Mouse (Mus musculus) limb, embryonic 13.5 days (tissue): ENCODE data around the gene Slc25a5. TPM values are rescaled to one million over a fixed set of nuclear protein-coding genes. Genes with fewer than 3 reads are reported as not detected.

Source experiments
- ATAC-seq: fragments of 200-750 bp; cut with Nextera tagmentation; 2 replicates; pipeline ENCODE4 v1.8.0; 2017; ENCODE audit warnings: low read depth, moderate number of reproducible peaks, moderate TSS enrichment; ENCODE audit not compliant: low FRiP score
- H3K27ac ChIP-seq: fragments of 300-500 bp; sonication (generic); 2 replicates; pipeline ENCODE4 v1.5.1; 2015; ENCODE audit warnings: inconsistent platforms, mild to moderate bottlenecking, moderate library complexity
- H3K27me3 ChIP-seq: fragments of 300-500 bp; sonication (generic); 2 replicates; pipeline ENCODE4 v1.6.1; 2015; ENCODE audit warnings: mild to moderate bottlenecking, inconsistent platforms
- H3K36me3 ChIP-seq: fragments of 300-500 bp; sonication (generic); 2 replicates; pipeline ENCODE4 v1.6.1; 2015; ENCODE audit warnings: inconsistent platforms, mild to moderate bottlenecking, moderate library complexity
- H3K4me1 ChIP-seq: fragments of 300-500 bp; sonication (generic); 2 replicates; pipeline ENCODE4 v1.6.1; 2015; ENCODE audit warnings: inconsistent platforms
- H3K4me2 ChIP-seq: fragments of 300-500 bp; sonication (generic); replicated peaks from 2 replicates; pipeline ENCODE4 v1.6.1; 2015; ENCODE audit warnings: inconsistent platforms, mild to moderate bottlenecking, moderate library complexity
- H3K4me3 ChIP-seq: fragments of 300-500 bp; sonication (generic); 2 replicates; pipeline ENCODE4 v1.5.1; 2015; ENCODE audit warnings: moderate library complexity, mild to moderate bottlenecking, inconsistent platforms
- H3K9ac ChIP-seq: fragments of 300-500 bp; sonication (generic); 2 replicates; pipeline ENCODE4 v1.6.1; 2015; ENCODE audit warnings: mild to moderate bottlenecking, inconsistent platforms
- H3K9me3 ChIP-seq: fragments of 300-500 bp; sonication (generic); 2 replicates; pipeline ENCODE4 v1.6.1; 2016; ENCODE audit warnings: inconsistent platforms
- WGBS: fragments of 180-500 bp; shearing (Covaris S2); methylation state at CpG from one replicate; pipeline ENCODE4 v1.1.7; 2015; 5-methylcytosine and 5-hydroxymethylcytosine counted together
- polyA plus RNA-seq: library from polyadenylated mRNA; unstranded; fragments of >200 nt; fragmentation: Nextera tagmentation; extraction: Ambion mirVana; gene quantifications from 2 replicates; pipeline ENCODE4 v1.2.1, GENCODE M21; 2015

The Slc25a5 gene
- polyA plus RNA-seq, 1 experiment from 2014 or later: 445 TPM

DNA sequence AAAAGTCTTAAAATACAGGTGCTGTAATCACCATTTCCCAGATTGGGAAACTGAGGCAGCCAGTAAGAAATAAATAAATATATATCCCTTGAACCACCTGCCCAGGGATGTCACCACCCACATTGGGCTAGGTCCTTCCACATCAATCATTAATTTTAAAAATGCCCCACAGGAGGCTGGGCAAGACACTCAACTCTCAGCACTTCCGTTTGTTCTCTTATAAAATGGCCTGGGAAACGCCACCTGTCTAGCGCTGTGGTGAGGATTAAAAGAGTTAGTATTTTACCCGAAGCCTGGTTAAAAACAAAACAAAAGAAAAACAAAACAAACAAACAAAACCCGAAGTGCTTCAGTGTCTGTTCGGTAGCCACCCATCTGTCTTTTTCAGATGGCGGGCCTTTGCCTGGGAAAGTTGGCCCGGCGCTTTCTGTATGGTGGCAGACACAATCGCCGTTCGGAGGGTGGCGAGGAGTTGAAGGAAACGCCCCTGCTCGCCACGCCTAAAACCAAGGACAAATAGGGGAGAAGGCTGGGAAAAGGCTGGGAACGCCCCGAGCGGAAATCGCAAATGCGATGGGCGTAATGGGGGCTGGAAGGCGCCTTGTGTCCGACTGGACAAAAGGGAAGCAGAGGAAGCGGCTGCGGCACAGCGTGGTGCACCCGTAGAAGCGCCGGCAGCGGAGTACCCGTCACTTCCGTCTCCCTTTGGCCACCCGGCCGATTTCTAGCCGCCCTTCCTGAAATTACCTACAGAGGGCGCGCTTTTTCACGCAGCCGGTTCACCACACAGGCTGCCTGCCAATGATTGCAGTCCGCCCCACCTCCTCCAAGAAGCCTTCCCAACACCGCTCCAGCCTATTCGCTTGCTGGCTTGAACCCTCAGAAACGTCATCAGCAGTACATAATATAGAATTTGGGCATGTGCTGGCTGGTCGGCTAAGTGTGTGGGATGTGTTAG, 12.2 kb downstream of the Slc25a5 start:
- WGBS: 19% methylated on average over 45 of the region's 45 CpGs
- Histone ChIP-seq H3K9me3 (no peaks in the 10 kb centered on the region), H3K4me1 (no peaks in the 10 kb centered on the region), H3K4me3 (peak overlapping the region; percentile 43), H3K9ac (0 out of 2 replicates have a peak overlapping the region, but pooled peaks have one; percentile 35), H3K27ac (peak overlapping the region; percentile 48; the same call in 1 of the 2 replicates), H3K4me2 (peak overlapping the region; percentile 58), H3K27me3 (no peaks in the 10 kb centered on the region), H3K36me3 (no peaks in the 10 kb centered on the region)
- peak; percentile 89 for ATAC-seq

DNA sequence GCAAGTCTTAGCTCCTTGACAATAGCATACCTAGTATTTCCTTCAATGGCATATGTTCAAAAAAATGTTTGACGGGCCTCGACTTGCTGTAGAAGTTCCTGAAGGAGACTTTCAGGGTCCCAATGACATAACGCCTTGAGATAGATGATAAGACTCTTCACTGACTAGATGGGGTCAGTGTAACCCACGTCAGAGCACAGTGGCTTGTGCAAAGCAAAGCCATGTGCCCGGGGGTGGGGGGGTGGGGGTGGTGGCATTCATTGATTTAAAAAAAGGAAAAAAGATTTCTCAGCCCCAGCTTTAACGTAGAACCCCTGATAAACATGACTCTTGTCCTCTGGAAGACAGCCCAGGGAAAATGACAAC, 12.8 kb downstream of the Slc25a5 start:
- Histone ChIP-seq H3K4me2 (peak overlapping the region; percentile 58), H3K9me3 (no peaks in the 10 kb centered on the region), H3K27me3 (no peaks in the 10 kb centered on the region), H3K4me1 (no peaks in the 10 kb centered on the region), H3K4me3 (peak overlapping the region; percentile 43), H3K27ac (peak overlapping the region; percentile 48; the same call in 1 of the 2 replicates), H3K9ac (no peak overlapping the region), H3K36me3 (no peaks in the 10 kb centered on the region)
- no peak for ATAC-seq
- 65% methylated on average over 6 of the region's 6 CpGs for WGBS

DNA sequence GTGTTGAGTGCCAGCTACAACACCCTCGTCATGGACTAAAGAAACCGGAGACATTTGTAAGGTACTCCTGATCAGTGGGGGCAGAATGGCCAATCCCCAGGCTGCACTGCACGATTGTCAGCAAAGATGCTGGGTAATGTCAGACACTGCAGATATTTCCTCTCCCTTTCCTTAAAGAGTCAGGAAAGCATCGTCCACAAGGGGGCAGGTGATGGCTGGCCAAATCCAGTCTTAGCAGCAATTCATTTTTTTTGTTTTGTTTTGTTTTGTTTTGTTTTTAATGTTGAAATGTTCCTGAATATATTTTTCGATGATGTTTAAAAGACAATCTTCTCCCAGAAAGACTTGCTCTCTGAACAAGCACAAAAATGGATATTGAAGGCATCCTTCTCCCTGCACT, 15.9 kb downstream of the Slc25a5 start:
- Histone ChIP-seq H3K4me2 (no peak overlapping the region), H3K4me1 (0 out of 2 replicates have a peak, but pooled peaks cover 3% of the 10 kb centered on the region), H3K36me3 (no peaks in the 10 kb centered on the region), H3K4me3 (no peak overlapping the region), H3K9me3 (no peaks in the 10 kb centered on the region), H3K27ac (no peak overlapping the region), H3K9ac (no peak overlapping the region), H3K27me3 (no peaks in the 10 kb centered on the region)
- 48% methylated on average over 5 of the region's 5 CpGs for WGBS
- no peak for ATAC-seq

DNA sequence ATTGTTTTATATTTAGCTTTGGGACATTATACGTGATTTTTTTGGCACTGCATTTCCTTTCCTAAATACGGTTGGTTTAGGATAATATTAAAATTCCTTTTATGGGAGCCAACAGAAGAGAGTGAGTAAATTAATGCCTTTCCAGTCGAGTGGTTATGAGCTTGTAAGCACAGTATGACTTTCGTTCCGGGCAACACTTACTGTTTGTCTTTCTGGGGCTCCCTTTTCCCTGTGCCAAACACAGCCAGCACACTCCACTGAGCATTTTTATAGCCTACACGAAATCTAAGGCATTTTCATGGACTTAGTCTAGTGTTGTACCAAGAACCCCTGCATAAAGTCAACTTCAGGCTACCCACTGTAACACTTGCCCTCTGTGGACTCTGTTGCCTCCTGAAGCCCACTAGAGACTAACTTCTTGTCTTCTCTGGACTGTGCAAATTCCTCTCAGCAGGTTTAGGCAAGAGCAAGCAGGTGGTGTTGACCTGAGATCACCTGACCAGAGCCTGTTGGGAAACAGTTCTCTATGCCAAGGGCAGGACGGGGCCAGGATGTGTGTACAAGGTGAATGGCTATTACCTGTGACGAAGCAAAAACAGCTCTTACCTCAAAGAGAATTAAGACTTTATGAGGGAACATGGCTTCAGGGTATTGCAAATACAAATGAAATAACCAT, 18.8 kb downstream of the Slc25a5 start:
- H3K9me3 ChIP-seq: no peaks in the 10 kb centered on the region
- H3K36me3 ChIP-seq: no peaks in the 10 kb centered on the region
- WGBS: 59% methylated on average over 8 of the region's 8 CpGs
- no peak overlapping the region for H3K4me2 ChIP-seq
- H3K27ac ChIP-seq: no peak overlapping the region
- H3K27me3 ChIP-seq: no peaks in the 10 kb centered on the region
- H3K9ac ChIP-seq: no peak overlapping the region
- ATAC-seq: no peak
- H3K4me3 ChIP-seq: no peak overlapping the region
- 0 out of 2 replicates have a peak, but pooled peaks cover 3% of the 10 kb centered on the region for H3K4me1 ChIP-seq

DNA sequence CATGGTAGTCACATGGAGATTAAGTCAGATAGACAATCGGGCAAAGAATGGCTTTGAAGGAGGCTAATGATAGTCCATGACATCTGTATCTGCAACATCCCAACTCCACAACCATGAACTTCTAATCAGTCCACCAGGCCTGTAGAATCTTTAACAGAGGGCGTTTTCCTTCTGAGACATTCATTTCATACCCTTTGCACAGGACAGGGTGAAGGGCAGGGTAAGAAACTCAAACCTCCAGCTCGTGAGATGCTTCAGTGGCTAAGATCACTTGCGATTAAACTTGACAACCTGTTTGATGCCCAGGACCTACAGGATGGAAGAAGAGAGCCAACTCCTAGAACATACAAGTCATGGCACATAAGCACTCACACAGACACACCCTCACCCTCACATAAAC, 19.6 kb downstream of the Slc25a5 start:
- Histone ChIP-seq H3K9ac (no peak overlapping the region), H3K27me3 (no peaks in the 10 kb centered on the region), H3K27ac (no peak overlapping the region), H3K4me2 (no peak overlapping the region), H3K4me3 (no peak overlapping the region), H3K4me1 (0 out of 2 replicates have a peak, but pooled peaks cover 3% of the 10 kb centered on the region), H3K36me3 (no peaks in the 10 kb centered on the region), H3K9me3 (no peaks in the 10 kb centered on the region)
- ATAC-seq: no peak
- WGBS: 83% methylated on average over 4 of the region's 4 CpGs

DNA sequence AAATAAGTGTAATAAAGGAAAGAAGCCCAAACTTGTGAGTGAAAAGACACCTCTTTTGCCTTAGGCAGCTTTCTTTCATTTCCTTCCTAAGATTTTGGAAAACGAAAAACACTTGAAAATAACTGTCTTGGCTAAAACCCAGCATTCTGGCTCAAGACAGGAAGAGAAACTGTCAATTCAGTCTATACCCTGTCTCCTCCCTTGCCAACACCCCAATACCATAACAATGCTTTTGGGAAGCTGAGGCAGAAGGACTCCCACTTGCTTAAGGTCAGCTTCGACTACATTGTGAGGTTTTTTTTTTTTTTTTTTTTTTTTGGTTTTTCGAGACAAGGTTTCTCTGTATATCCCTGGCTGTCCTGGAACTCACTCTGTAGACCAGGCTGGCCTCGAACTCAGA, 20.0 kb downstream of the Slc25a5 start:
- Histone ChIP-seq H3K27ac (no peak overlapping the region), H3K36me3 (no peaks in the 10 kb centered on the region), H3K9me3 (no peaks in the 10 kb centered on the region), H3K9ac (no peak overlapping the region), H3K27me3 (no peaks in the 10 kb centered on the region), H3K4me2 (no peak overlapping the region), H3K4me3 (no peak overlapping the region), H3K4me1 (0 out of 2 replicates have a peak, but pooled peaks cover 3% of the 10 kb centered on the region)
- WGBS: 77% methylated on average over 4 of the region's 4 CpGs
- ATAC-seq: no peak

DNA sequence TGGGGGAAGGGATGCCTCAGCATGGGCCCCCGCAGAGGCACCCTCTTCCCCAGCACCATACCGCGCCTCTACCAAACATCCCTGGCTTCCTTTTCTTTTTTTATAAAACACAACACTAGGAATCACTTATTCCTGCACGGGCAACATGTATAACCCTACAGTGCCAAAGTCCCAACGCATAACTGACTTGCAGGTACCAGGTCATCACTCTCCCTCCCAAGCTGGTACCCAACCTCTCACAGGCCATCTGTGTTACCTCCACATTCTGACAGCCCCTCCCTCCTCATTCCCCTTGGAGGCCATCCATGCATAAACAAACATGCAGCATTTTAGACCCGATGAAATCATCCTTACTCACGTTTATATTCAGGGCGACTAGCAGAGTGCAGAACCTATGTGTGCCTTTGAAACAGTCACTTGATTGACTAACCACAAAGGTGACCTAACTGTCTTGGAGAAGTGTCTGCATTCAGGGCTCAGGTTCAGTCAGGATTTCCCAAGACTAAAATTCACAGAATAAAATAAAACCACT, 21.0 kb downstream of the Slc25a5 start:
- Histone ChIP-seq H3K9me3 (no peaks in the 10 kb centered on the region), H3K4me1 (0 out of 2 replicates have a peak, but pooled peaks cover 3% of the 10 kb centered on the region), H3K27me3 (no peaks in the 10 kb centered on the region), H3K27ac (no peak overlapping the region), H3K4me3 (no peak overlapping the region), H3K9ac (no peak overlapping the region), H3K36me3 (no peaks in the 10 kb centered on the region), H3K4me2 (peak overlapping the region; percentile 53)
- WGBS: 28% methylated on average over 8 of the region's 8 CpGs
- ATAC-seq: no peak

DNA sequence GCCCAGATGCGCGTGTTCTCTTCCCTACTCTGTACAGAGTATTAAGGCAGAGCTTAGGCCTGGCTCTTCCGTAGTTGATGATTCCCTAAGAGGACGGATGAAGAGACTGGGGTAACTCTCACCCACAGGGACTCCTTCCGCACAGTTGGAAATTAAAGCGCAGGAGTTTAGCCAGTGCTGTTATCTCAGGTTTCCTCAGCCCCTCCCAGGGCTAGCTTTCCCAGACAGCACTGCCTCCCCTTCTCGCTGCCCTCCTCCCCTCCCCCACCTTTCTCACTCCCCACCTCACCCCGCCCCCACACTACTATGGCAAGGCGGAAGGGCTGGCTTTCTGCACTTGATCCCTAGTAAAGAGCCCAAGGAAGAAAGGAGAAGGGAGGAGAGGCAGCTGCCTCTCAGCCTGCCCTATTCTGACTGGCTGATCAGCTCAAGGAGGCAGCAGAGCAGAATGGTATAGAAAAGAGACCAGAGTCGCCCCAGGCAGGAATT, 21.5 kb downstream of the Slc25a5 start:
- ATAC-seq: peak; percentile 81
- Histone ChIP-seq H3K9ac (peak overlapping the region; percentile 35; the same call in 1 of the 2 replicates), H3K4me3 (peak overlapping the region; percentile 22), H3K4me1 (0 out of 2 replicates have a peak, but pooled peaks cover 3% of the 10 kb centered on the region), H3K27me3 (no peaks in the 10 kb centered on the region), H3K9me3 (no peaks in the 10 kb centered on the region), H3K4me2 (peak overlapping the region; percentile 53), H3K36me3 (no peaks in the 10 kb centered on the region), H3K27ac (no peak overlapping the region; the same call in 1 of the 2 replicates)
- WGBS: 3% methylated on average over 10 of the region's 10 CpGs

DNA sequence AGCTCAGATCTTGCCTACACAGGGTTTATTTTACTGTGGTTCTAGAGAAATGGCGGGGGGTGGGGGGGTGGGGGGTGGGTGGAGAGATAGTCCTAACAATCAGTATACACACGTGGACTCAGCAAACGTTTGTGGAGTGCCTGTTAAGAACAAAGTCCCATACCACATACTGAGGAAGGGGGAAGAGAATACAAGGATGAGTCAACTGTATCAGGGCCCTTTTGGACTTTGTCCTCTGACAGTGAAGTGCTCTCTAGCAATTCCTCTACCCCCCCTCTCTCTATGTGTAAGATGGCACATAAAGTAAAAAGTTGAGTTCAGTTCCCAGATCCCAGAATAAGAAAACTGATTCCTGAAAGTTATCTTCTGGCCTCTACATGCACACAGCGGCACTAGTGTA, 24.1 kb downstream of the Slc25a5 start:
- Histone ChIP-seq H3K36me3 (no peaks in the 10 kb centered on the region), H3K4me3 (no peak overlapping the region), H3K9me3 (no peaks in the 10 kb centered on the region), H3K27me3 (no peaks in the 10 kb centered on the region), H3K27ac (no peak overlapping the region), H3K4me1 (no peaks in the 10 kb centered on the region), H3K4me2 (no peak overlapping the region), H3K9ac (no peak overlapping the region)
- 78% methylated on average over 4 of the region's 4 CpGs for WGBS
- ATAC-seq: no peak

DNA sequence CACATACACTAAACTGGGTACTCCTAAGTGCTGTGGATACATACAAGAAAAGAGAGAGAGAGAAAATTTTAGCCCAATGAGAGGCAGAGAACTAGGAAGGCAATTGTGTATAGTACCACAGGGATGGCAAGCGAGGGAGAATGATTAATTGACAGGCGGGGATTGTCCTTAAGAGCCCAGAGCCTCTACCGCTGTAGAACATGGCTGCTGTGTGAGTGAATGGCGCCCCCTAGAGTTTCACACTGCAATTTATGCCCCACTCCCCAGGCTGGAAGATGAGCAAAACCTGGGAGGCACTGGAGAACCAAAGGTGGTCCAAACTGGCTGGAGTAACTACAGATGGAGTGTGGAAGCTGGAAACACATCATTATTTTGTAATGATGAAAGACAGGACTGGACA, 24.8 kb downstream of the Slc25a5 start:
- Histone ChIP-seq H3K27me3 (no peaks in the 10 kb centered on the region), H3K27ac (no peak overlapping the region), H3K9ac (no peak overlapping the region), H3K4me1 (no peaks in the 10 kb centered on the region), H3K9me3 (no peaks in the 10 kb centered on the region), H3K36me3 (no peaks in the 10 kb centered on the region), H3K4me3 (no peak overlapping the region), H3K4me2 (no peak overlapping the region)
- no peak for ATAC-seq
- 20% methylated on average over 4 of the region's 4 CpGs for WGBS

DNA sequence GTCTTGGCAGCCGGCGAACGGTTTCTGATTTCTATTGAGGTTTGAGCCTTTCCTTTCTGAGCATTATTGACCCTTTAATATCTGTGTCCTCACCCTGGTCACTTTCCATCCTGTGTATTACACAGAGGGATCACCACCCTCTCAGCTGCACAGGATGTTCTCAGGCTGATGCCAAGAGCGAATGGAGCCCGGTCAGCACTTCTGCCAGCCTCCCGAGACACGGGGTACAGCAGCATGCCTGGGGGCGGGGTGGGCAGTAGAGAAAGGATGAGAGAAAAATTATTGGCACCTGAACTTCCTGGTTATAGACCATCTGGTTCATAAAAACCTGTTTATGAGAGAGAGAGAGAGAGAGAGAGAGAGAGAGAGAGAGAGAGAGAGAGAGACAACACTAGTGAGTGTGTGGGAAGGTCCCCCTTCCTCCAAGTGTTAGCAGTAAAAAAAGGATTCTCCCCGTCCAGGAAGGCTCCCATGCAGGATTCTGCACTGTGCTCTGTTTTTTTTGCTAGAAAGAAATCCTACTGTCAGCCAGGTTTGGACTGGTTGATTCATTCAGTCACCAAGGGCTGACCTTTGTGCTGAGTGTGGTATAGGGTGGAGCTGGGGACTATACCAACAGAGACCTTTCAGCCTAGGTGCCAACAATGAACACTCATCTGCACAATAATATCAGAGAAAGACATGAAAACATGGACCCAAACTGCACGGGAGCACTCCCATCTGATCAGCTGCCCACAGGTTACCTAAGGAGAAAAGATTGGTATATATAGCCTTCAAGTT, 28.7 kb downstream of the Slc25a5 start:
- Histone ChIP-seq H3K36me3 (no peaks in the 10 kb centered on the region), H3K27me3 (no peaks in the 10 kb centered on the region), H3K27ac (no peak overlapping the region), H3K9me3 (no peaks in the 10 kb centered on the region), H3K4me2 (no peak overlapping the region), H3K9ac (no peak overlapping the region), H3K4me3 (no peak overlapping the region), H3K4me1 (no peaks in the 10 kb centered on the region)
- ATAC-seq: no peak
- 77% methylated on average over 10 of the region's 10 CpGs for WGBS
